Mouse (Mus musculus) cerebellum, postnatal 25 days (tissue): ENCODE measurements around the gene Npl.
"Not testable (repeated sequence)": the region's sequence is repeated elsewhere in the genome, so short reads cannot be mapped to it uniquely, and the experiment has no call there.

Source experiments
- DNase-seq, 2 experiments: peaks; one replicate each; pipeline ENCODE4 v3.0.0; 2021; ENCODE audit warnings: mixed read lengths in 2 of 2

The Npl gene

DNA sequence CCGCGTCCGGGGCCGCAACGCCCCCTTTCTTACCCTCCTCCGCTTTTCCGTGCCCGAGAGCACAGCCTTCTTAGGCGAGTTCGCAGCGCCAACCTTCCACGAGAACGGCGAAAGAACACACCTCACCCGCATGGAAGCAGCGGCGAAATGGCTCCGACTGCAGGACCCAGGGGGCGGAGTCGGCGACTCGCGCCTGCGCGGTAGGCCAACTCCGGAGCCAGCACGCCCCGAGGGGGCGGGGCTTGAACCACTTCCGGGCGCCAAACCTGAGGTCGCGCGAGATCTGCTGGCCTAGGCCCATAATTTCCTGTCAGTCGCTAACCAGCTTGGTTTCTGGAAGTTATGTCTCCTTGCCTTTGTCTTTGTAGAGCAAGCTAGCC lies 62.4 kb downstream of the Npl start, which contains the start of gene Dhx9:
Gene Dhx9 (minus strand): TSS at position 161 of the 380 bp plus-strand sequence.
- DNase-seq: peak; percentile 99 to 100

DNA sequence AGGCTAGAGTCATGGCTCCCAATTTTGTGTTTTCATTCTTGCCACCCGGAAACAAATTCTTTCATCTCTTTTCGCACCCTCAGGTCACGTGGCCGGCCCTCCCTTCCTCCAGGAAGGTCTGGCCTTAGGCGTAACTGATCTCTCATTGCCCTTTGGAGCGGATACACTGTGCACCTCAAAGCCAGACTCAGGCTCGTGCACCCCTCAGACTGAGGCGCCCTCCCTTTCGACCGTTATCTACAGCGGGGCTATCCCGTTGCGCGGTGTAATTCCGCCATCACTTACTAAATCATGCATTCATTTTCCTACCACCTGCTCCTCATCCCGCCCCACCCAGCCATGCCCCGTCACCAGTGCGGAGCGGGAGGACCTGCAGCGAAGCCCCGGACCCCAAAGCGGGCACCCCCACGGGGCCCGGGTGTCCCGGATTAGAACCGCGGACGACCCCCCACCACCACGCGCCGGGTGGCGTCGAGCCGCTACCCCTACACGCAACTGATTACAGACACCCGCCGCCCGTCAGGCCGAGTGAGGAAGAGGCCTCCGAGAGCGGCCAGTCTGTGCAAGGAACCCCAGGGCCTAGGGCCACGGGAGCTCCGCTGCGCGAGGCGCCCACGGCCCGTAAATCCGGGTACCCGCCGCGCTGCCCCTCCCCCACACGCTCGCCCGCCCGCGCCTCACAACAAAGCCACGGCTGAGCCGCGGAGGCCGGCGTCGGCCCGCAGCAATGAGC lies 62.9 kb downstream of the Npl start:
- peak in 1 of 2 experiments; percentile 64 for DNase-seq

DNA sequence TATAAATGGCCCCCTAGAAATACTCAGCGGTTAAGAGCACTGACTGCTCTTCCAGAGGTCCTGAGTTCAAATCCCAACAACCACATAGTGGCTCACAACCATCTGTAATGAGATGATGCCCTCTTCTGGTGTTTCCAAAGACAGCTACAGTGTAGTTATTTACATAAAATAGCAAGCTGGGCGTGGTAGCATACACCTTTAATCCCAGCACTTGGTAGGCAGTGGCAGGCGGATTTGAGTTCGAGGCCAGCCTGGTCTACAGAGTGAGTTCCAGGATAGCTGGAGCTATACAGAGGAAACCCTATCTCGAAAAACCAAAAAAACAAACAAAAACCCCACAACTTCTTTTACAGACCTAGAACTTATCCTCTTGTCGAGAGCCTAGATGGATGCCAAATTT lies 63.7 kb downstream of the Npl start:
- not testable (repeated sequence) for DNase-seq

DNA sequence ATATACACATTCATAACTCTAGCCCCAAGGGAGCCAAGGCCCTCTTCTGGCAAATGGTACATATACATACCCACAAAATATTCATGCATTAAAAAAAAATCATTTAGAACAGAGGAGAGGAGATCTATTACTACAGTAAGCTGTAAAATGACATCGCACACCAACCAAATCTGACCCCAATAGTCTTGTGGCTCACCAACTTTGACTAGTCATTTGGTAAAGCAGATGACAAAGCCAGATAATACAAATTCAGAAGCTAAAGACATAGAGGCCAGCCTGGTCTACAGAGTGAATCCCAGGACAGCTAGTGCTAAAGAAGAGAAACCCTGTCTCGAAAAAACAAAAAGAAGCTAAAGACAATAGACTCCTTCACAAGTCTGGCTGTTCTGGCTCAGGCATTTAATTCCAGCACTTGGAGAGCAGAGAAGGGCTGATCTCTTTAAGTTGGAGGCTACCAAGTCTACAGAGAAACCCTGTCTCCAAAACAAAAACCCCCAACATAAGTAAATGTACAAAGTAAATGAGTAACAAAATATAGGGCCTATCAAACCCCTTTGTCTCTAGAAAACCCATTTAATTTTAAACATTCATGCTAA lies 64.5 kb downstream of the Npl start:
- DNase-seq: no peak

DNA sequence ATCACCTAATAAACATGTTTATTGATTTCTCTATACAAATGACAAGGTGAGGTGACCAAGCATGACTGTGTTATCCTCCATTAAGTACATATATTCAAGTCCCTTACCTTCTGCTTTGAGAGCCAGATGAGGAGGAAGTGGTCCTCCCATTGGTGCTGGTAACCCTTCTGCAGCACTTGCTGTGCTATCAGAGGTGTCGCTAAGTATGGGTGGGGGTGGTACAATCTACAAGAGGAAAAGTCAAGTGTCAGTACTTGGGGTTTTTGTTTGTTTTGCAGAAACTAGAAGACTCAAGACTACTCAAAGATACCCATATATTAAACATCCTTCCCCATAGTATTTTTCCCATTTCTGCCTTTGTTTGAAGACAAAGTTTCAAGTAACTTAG lies 68.8 kb downstream of the Npl start:
- DNase-seq: no peak

DNA sequence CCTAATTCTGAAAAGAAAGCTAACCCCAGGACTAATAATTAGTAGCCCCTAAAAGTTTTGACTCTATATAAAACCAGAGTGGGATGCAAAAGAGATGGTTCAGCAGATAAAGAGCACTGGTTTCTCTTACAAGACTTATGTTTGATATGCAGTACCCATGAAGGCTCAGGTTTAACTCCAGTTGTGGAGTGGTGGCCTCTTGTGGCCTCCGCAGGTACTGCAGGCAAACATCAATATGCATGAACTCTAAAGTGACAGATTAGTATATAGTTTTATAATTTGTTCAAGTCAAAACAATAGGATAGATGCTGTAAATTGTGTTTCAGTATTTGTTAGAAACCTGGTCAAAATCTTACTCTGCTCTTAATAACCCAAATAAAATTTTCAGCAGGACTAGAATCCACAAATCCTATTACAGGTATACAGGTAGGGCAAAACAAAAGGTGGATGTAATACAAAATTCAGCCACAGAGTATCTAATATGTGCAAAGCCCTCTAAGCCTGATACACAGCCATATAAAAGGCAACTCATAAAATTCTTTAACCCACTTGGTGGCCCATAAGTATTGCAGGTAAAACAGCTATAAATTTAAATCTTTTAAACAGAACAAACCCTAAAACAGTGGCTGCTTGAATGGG lies 69.3 kb downstream of the Npl start:
- peak; percentile 58 to 78 for DNase-seq

DNA sequence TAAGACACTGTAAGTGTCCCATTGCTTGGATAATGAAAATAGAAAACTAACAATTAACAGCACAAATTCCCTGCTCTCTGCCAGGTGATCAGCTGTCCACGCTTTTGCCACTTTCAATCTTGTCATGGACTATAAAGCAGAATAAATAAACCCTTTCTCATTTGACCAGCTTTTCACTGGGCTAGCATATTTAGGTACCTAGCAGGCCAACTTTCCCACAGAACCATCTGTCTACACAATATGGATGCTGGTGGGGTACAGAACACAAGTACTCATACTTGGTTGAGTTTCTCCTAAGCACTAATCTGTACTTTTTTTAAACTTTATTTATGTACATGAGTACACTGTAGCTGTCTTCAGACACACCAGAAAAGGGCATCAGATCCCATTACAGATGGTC lies 70.5 kb downstream of the Npl start:
- no peak for DNase-seq

DNA sequence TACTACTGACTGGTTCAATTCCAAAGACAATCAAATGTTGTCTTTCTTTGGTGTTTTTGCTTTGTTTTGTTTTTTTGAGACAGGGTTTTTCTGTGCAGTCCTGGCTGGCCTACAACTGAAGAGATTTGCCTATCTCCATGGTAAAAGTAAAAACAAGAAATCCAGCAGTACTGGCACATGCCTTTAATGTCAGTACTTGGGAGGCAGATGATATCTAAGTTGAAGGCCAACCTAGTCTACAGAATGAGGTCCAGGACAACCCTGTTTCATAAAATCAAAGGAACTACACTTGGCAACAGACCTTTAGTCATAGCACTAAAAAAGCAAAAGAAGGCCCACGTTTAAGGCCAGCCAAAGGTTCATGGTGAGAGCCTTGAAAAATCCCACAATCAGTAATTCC lies 88.0 kb downstream of the Npl start:
- DNase-seq: no peak

DNA sequence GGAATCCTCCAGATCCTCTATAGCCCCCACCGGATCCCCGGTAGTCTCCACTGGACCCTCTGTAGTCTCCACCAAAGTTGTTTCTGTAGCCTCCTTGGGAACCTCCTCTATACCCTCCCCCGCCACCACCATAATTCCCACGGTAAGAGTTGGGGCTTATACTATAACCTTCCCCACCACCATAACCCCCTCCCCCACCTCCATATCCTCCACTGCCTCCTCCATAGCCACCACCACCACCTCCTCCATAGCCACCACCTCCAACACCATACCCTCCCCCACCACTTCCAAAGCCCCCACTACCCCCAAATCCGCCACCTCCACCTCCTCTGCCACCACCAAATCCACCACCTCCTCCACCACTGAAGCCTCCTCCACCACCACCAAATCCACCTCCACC lies 93.7 kb downstream of the Npl start:
- DNase-seq: no peak

DNA sequence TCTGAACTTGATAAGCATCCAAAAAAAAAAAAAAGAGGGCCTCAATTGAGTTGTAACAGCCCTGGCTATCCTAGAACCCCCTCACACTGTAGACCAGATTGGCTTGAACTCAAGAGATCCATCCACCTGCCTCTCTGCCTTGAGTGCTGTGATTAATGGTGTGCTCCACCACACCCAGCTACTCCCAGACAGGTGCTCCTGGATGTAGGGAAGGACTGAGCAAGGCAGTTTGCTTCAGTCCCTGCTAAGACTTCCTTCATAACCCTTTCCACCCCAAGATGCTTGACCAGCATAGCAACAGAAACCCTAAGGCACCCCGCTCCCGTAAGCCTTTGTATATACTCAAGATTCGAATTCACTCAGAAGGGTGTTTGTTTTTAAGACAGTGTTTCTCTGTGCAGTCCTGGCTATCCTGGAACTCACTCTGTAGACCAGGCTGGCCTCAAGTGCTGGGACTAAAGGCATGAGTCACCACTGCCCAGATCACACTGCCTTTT lies 96.7 kb downstream of the Npl start:
- DNase-seq: no peak
